Mouse (Mus musculus) forebrain, embryonic 12.5 days (tissue): Measurements from ENCODE around the gene Pdk1. TPM values are rescaled to one million over a fixed set of nuclear protein-coding genes. Genes with fewer than 3 reads are reported as not detected.
"Not testable (repeated sequence)": the region's sequence is repeated elsewhere in the genome, so short reads cannot be mapped to it uniquely, and the experiment has no call there.

Experiments
- ATAC-seq: fragments of 200-750 bp; cut with Nextera tagmentation; 2 replicates; pipeline ENCODE4 v1.8.0; 2017; ENCODE audit warnings: moderate TSS enrichment; ENCODE audit not compliant: low FRiP score
- H3K27ac ChIP-seq: fragments of 300-500 bp; sonication (generic); 2 replicates; pipeline ENCODE4 v1.5.1; 2016; ENCODE audit warnings: mild to moderate bottlenecking
- H3K27me3 ChIP-seq: fragments of 300-500 bp; sonication (generic); 2 replicates; pipeline ENCODE4 v1.6.1; 2016; ENCODE audit warnings: mild to moderate bottlenecking
- H3K36me3 ChIP-seq: fragments of 300-500 bp; sonication (generic); replicated peaks from 2 replicates; pipeline ENCODE4 v1.6.1; 2016; ENCODE audit warnings: mild to moderate bottlenecking
- H3K4me1 ChIP-seq: fragments of 300-500 bp; sonication (generic); 2 replicates; pipeline ENCODE4 v1.6.1; 2016
- H3K4me2 ChIP-seq: fragments of 300-500 bp; sonication (generic); 2 replicates; pipeline ENCODE4 v1.6.1; 2016; ENCODE audit warnings: mild to moderate bottlenecking, moderate library complexity
- H3K4me3 ChIP-seq: fragments of 300-500 bp; sonication (generic); replicated peaks from 2 replicates; pipeline ENCODE4 v1.5.1; 2016; ENCODE audit warnings: mild to moderate bottlenecking
- H3K9ac ChIP-seq: fragments of 300-500 bp; sonication (generic); 2 replicates; pipeline ENCODE4 v1.6.1; 2016; ENCODE audit warnings: mild to moderate bottlenecking
- H3K9me3 ChIP-seq: fragments of 300-500 bp; sonication (generic); 2 replicates; pipeline ENCODE4 v1.6.1; 2016
- WGBS: fragments of 180-500 bp; shearing (Covaris S2); methylation state at CpG from one replicate; pipeline ENCODE4 v1.1.7; 2016; 5-methylcytosine and 5-hydroxymethylcytosine counted together
- polyA plus RNA-seq: library from polyadenylated mRNA; unstranded; fragments of >200 nt; fragmentation: Nextera tagmentation; extraction: Ambion mirVana; gene quantifications from 2 replicates; pipeline ENCODE4 v1.2.1, GENCODE M21; 2016

Gene Pdk1
- 26.9 and 30.5 TPM in 2 replicates for polyA plus RNA-seq

- peak; percentile 98 for ATAC-seq
- Histone ChIP-seq H3K36me3 (no peaks in the 10 kb centered on the region), H3K4me3 (peak within 1 kb of the TSS; percentile 58), H3K4me1 (peaks cover 20% of the 10 kb centered on the region), H3K27ac (peak within 1 kb of the TSS; percentile 75), H3K9me3 (no peaks in the 10 kb centered on the region), H3K9ac (peak within 1 kb of the TSS; percentile 70), H3K27me3 (peaks cover 6% of the 10 kb centered on the region; the same call in 1 of the 2 replicates), H3K4me2 (peak within 1 kb of the TSS; percentile 90)
- under 1% methylated on average over 43 of the region's 55 CpGs for WGBS
Observed at GRCm38 (mm10) chr2:71872801-71873443, at the start of gene Pdk1. TSS of gene Pdk1 (plus strand) at chr2:71873224.

GRCm38 (mm10) chr2:71824146-71824545 is 48.9 kb upstream of the Pdk1 start:
- Histone ChIP-seq H3K4me2 (no peak overlapping the region), H3K9ac (no peak overlapping the region), H3K9me3 (no peaks in the 10 kb centered on the region), H3K27me3 (no peaks in the 10 kb centered on the region), H3K4me1 (0 out of 2 replicates have a peak, but pooled peaks cover 4% of the 10 kb centered on the region), H3K4me3 (no peak overlapping the region), H3K36me3 (peaks cover 26% of the 10 kb centered on the region), H3K27ac (no peak overlapping the region)
- WGBS: 80% methylated on average over 13 of the region's 13 CpGs
- ATAC-seq: no peak

- no peaks in the 10 kb centered on the region for H3K9me3 ChIP-seq
- no peak overlapping the region for H3K9ac ChIP-seq
- no peaks in the 10 kb centered on the region for H3K27me3 ChIP-seq
- H3K4me2 ChIP-seq: no peak overlapping the region
- no peak overlapping the region for H3K4me3 ChIP-seq
- peaks cover 13% of the 10 kb centered on the region; the same call in 1 of the 2 replicates for H3K36me3 ChIP-seq
- no peak overlapping the region for H3K27ac ChIP-seq
- 0 out of 2 replicates have a peak, but pooled peaks cover 4% of the 10 kb centered on the region for H3K4me1 ChIP-seq
- WGBS: 80% methylated on average over 13 of the region's 13 CpGs
- ATAC-seq: no peak
Observed at GRCm38 (mm10) chr2:71827711-71828110, 45.3 kb upstream of the Pdk1 start.

GRCm38 (mm10) chr2:71828928-71829327 is 44.1 kb upstream of the Pdk1 start:
- peaks cover 10% of the 10 kb centered on the region; the same call in 1 of the 2 replicates for H3K36me3 ChIP-seq
- H3K4me3 ChIP-seq: no peak overlapping the region
- no peak overlapping the region for H3K9ac ChIP-seq
- H3K27ac ChIP-seq: no peak overlapping the region
- H3K9me3 ChIP-seq: no peaks in the 10 kb centered on the region
- no peak for ATAC-seq
- WGBS: 52% methylated on average over 11 of the region's 11 CpGs
- no peaks in the 10 kb centered on the region for H3K27me3 ChIP-seq
- 0 out of 2 replicates have a peak, but pooled peaks cover 4% of the 10 kb centered on the region for H3K4me1 ChIP-seq
- H3K4me2 ChIP-seq: no peak overlapping the region

- Histone ChIP-seq H3K9me3 (no peaks in the 10 kb centered on the region), H3K27ac (no peak overlapping the region), H3K9ac (no peak overlapping the region), H3K36me3 (peaks cover 17% of the 10 kb centered on the region; the same call in 1 of the 2 replicates), H3K4me1 (0 out of 2 replicates have a peak, but pooled peaks cover 4% of the 10 kb centered on the region), H3K4me2 (no peak overlapping the region), H3K4me3 (no peak overlapping the region), H3K27me3 (no peaks in the 10 kb centered on the region)
- WGBS: 90% methylated on average over 6 of the region's 6 CpGs
- no peak for ATAC-seq
Observed at GRCm38 (mm10) chr2:71833626-71834025, 39.4 kb upstream of the Pdk1 start.

DNA sequence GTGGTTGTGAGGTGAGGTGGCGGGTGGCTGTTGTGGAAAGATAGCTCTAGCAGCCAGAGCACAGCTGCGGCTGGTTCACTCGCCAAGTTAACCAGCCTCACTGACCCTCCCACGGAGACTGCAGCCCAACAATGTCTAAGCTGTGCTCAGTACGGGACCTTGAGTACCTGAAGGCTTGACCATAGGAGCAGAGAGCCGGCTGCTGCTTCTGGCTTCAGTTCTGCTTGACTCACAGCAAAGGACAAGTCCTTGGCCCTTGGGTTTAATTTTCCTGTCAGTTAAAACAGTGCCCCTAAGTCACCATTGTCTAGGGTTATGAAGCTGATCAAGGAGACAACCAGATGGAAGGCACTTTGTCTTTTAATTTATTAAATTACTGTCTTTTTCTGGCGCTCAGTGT is 38.7 kb upstream of the Pdk1 start:
- no peak overlapping the region for H3K4me3 ChIP-seq
- H3K4me1 ChIP-seq: no peaks in the 10 kb centered on the region
- H3K36me3 ChIP-seq: peaks cover 20% of the 10 kb centered on the region; the same call in 1 of the 2 replicates
- H3K9ac ChIP-seq: no peak overlapping the region
- no peak for ATAC-seq
- 84% methylated on average over 7 of the region's 7 CpGs for whole genome bisulfite sequencing
- H3K27me3 ChIP-seq: no peaks in the 10 kb centered on the region
- no peak overlapping the region for H3K27ac ChIP-seq
- no peaks in the 10 kb centered on the region for H3K9me3 ChIP-seq
- H3K4me2 ChIP-seq: no peak overlapping the region

DNA sequence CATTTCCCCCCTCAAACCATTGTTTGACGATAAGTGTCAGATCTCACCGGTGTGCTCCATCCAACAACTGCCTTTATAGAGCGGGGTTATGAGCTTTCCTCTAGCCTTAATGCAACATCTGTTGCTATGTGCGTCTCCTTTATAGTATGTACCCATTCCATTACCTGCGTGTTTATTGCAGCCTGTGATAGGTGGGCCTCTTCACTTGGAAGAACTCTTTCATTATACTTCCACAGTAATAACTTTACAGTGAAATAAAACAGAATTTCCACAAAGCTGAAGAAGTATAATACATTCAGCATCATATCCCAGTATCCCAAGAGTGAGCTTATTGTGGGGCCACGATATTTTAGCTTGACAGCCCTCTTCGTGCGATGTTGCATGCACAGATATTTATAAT is 37.5 kb upstream of the Pdk1 start:
- H3K4me1 ChIP-seq: no peaks in the 10 kb centered on the region
- H3K36me3 ChIP-seq: peaks cover 30% of the 10 kb centered on the region
- no peak for ATAC-seq
- H3K4me2 ChIP-seq: no peak overlapping the region
- no peaks in the 10 kb centered on the region for H3K27me3 ChIP-seq
- H3K27ac ChIP-seq: no peak overlapping the region
- 92% methylated on average over 8 of the region's 8 CpGs for WGBS
- no peak overlapping the region for H3K9ac ChIP-seq
- no peak overlapping the region for H3K4me3 ChIP-seq
- no peaks in the 10 kb centered on the region for H3K9me3 ChIP-seq

- whole genome bisulfite sequencing: 93% methylated on average over 4 of the region's 4 CpGs
- H3K36me3 ChIP-seq: peaks cover 37% of the 10 kb centered on the region
Observed at GRCm38 (mm10) chr2:71836232-71836631, 36.8 kb upstream of the Pdk1 start.

GRCm38 (mm10) chr2:71837261-71837660 is 35.8 kb upstream of the Pdk1 start:
- Histone ChIP-seq H3K4me2 (no peak overlapping the region), H3K9ac (no peak overlapping the region), H3K27ac (no peak overlapping the region), H3K4me1 (no peaks in the 10 kb centered on the region), H3K36me3 (peaks cover 40% of the 10 kb centered on the region), H3K27me3 (no peaks in the 10 kb centered on the region), H3K9me3 (no peaks in the 10 kb centered on the region), H3K4me3 (no peak overlapping the region)
- WGBS: 63% methylated on average over 4 of the region's 4 CpGs
- ATAC-seq: no peak

More at GRCm38 (mm10) chr2:71836232-71836631, 36.8 kb upstream of the Pdk1 start:
- Histone ChIP-seq H3K27ac (no peak overlapping the region), H3K27me3 (no peaks in the 10 kb centered on the region), H3K4me2 (no peak overlapping the region), H3K4me3 (no peak overlapping the region), H3K9me3 (no peaks in the 10 kb centered on the region), H3K9ac (no peak overlapping the region), H3K4me1 (no peaks in the 10 kb centered on the region)
- ATAC-seq: no peak

DNA sequence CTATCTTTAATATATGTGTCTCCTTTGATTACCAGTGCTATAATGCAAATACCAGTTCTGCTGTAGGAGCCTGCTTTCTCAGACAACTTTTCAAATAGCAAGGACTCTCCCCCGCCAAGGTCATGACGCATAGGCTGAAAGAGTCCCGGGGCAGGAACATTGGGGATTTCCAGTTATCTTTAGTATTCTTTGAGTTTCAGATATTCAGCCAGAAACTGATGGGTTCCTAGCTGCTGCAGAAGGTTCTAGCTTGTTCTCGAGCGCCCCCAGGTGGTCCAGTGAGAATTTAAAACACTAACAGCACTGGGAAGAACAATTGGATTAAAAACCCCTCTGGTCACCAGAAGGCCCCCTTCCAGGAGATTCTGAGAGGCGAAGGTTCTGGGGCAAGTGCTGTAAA is 35.2 kb upstream of the Pdk1 start:
- no peak overlapping the region for H3K4me3 ChIP-seq
- no peak overlapping the region for H3K9ac ChIP-seq
- H3K27ac ChIP-seq: no peak overlapping the region
- ATAC-seq: no peak
- no peaks in the 10 kb centered on the region for H3K4me1 ChIP-seq
- no peaks in the 10 kb centered on the region for H3K9me3 ChIP-seq
- H3K36me3 ChIP-seq: peaks cover 45% of the 10 kb centered on the region
- no peaks in the 10 kb centered on the region for H3K27me3 ChIP-seq
- 47% methylated on average over 6 of the region's 6 CpGs for WGBS
- H3K4me2 ChIP-seq: no peak overlapping the region

GRCm38 (mm10) chr2:71843316-71843715 is 29.7 kb upstream of the Pdk1 start:
- Histone ChIP-seq H3K4me1 (no peaks in the 10 kb centered on the region), H3K4me2 (no peak overlapping the region), H3K4me3 (no peak overlapping the region), H3K9me3 (no peaks in the 10 kb centered on the region), H3K36me3 (peaks cover 70% of the 10 kb centered on the region), H3K27ac (no peak overlapping the region), H3K9ac (no peak overlapping the region), H3K27me3 (no peaks in the 10 kb centered on the region)
- WGBS: 94% methylated on average over 8 of the region's 9 CpGs
- no peak for ATAC-seq

- Histone ChIP-seq H3K4me1 (no peaks in the 10 kb centered on the region), H3K9ac (no peak overlapping the region), H3K27me3 (no peaks in the 10 kb centered on the region), H3K9me3 (no peaks in the 10 kb centered on the region), H3K27ac (no peak overlapping the region), H3K4me2 (no peak overlapping the region), H3K36me3 (peaks cover 69% of the 10 kb centered on the region), H3K4me3 (no peak overlapping the region)
- ATAC-seq: no peak
- WGBS: 93% methylated on average over 6 of the region's 6 CpGs
Observed at GRCm38 (mm10) chr2:71844906-71845305, 28.1 kb upstream of the Pdk1 start.

DNA sequence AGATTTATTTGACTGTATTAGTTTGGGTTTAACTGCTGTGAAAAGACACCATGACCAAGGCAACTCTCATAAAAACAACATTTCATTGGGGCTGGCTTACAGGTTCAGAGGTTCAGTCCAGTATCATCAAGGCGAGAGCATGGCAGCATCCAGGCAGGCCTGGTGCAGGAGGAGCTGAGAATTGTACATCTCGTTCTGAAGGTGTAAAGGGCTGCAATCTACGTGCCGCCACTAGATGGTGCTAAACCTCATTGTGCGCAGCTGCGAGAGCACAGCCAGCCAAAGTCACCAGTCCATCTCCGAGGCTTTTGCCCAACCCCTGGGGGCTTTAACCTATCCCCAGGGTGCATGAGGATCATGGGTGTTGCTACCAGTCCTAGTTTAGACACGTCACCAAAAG is 20.9 kb upstream of the Pdk1 start:
- H3K36me3 ChIP-seq: peaks cover 26% of the 10 kb centered on the region
- WGBS: 5% methylated on average over 7 of the region's 8 CpGs
- not testable (repeated sequence) for H3K9me3 ChIP-seq

More for the DNA sequence above, 20.9 kb upstream of the Pdk1 start:
- not testable (repeated sequence) for H3K4me3 ChIP-seq, H3K9ac ChIP-seq, H3K4me2 ChIP-seq, H3K27me3 ChIP-seq, ATAC-seq, H3K27ac ChIP-seq, H3K4me1 ChIP-seq
